Mouse (Mus musculus) retina, embryonic 14.5 days (tissue): ENCODE data around the gene Slc22a15.
A peak's percentile ranks its signal among the peaks of the same experiment; 100 is the strongest.

ENCODE experiments used
- DNase-seq: peaks from one replicate; pipeline ENCODE4 v3.0.0-alpha.2; 2015; ENCODE audit warnings: low spot score

Gene Slc22a15

DNA sequence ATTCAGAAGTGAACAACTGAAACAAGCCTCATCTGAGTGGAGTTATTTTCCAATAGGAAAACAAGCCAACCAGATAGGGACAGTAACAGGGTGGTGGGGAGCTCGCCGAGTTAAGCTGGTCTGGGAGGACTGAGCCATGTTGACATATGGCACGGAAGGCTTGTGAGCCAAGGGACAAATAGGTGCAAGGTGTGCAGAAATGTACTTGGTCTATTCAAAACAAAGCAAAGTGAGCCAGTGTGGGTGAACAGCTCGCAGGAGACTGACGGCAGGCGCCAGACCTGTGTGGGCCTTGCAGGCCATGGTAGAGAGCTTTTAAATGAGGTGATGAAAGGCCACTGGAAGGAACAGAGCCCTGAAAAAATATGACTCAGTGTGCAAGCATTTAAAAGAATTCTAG lies 116.6 kb downstream of the Slc22a15 start:
- DNase-seq: no peak

DNA sequence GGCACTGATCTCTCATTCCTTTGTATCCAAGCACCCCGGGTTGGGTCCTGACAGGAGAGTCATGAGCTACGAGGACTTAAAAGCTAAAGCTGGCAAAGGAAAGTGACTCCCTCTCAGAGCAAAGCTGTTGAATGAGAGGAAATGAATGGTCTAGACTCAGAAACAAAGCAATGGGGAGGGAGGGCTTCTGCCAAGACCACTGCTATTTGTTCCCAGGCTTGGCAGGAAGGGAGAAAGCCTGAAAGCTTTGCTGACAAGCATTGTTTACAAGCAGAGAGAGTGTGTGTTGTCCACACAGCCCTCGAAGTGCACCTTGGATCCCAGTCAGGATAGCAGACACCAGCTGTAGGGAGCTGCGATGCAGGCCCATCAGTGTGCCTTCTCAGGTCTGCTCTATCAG lies 117.3 kb downstream of the Slc22a15 start:
- no peak for DNase-seq

GRCm38 (mm10) chr3:101806149-101806548 lies 118.1 kb downstream of the Slc22a15 start:
- DNase-seq: peak; percentile 90
